Mouse (Mus musculus) 416B (cell line): ENCODE data around the gene Gse1.

Source experiments
- DNase-seq: peaks from one replicate; pipeline ENCODE4 v3.0.0; 2011; ENCODE audit warnings: low read depth

Gene Gse1

GRCm38 (mm10) chr8:120300601-120301141, 72.4 kb downstream of the Gse1 start:
- DNase-seq: peak; percentile 62

GRCm38 (mm10) chr8:120302941-120303675, 74.9 kb downstream of the Gse1 start:
- no peak for DNase-seq

GRCm38 (mm10) chr8:120304097-120304496, 75.8 kb downstream of the Gse1 start:
- no peak for DNase-seq

- no peak for DNase-seq
These were observed 77.6 kb downstream of the Gse1 start for GRCm38 (mm10) chr8:120305800-120306385.

GRCm38 (mm10) chr8:120307103-120307502, 78.8 kb downstream of the Gse1 start:
- DNase-seq: no peak

GRCm38 (mm10) chr8:120307528-120307927, 79.3 kb downstream of the Gse1 start:
- DNase-seq: no peak

GRCm38 (mm10) chr8:120308131-120308530, 79.9 kb downstream of the Gse1 start:
- no peak for DNase-seq

GRCm38 (mm10) chr8:120308553-120308952, 80.3 kb downstream of the Gse1 start:
- DNase-seq: no peak

- no peak for DNase-seq
These were observed 81.1 kb downstream of the Gse1 start for GRCm38 (mm10) chr8:120309326-120309725.

GRCm38 (mm10) chr8:120310063-120310462, 81.8 kb downstream of the Gse1 start:
- no peak for DNase-seq

GRCm38 (mm10) chr8:120312452-120312851, 84.2 kb downstream of the Gse1 start:
- DNase-seq: no peak

GRCm38 (mm10) chr8:120313674-120314073, 85.4 kb downstream of the Gse1 start:
- DNase-seq: no peak

GRCm38 (mm10) chr8:120314932-120315331, 86.7 kb downstream of the Gse1 start:
- no peak for DNase-seq

- peak; percentile 47 for DNase-seq
These were observed 87.4 kb downstream of the Gse1 start for GRCm38 (mm10) chr8:120315644-120316043.

- DNase-seq: no peak
These were observed 88.5 kb downstream of the Gse1 start for GRCm38 (mm10) chr8:120316707-120317106.

GRCm38 (mm10) chr8:120317118-120317824, 89.0 kb downstream of the Gse1 start:
- DNase-seq: no peak

GRCm38 (mm10) chr8:120318476-120318991, 90.3 kb downstream of the Gse1 start:
- DNase-seq: no peak

- peak; percentile 90 for DNase-seq
These were observed 91.2 kb downstream of the Gse1 start for GRCm38 (mm10) chr8:120319449-120319848.

GRCm38 (mm10) chr8:120320146-120320545, 91.9 kb downstream of the Gse1 start:
- DNase-seq: no peak

GRCm38 (mm10) chr8:120321724-120322123, 93.5 kb downstream of the Gse1 start:
- DNase-seq: peak; percentile 88

- DNase-seq: peak; percentile 93
These were observed 94.7 kb downstream of the Gse1 start for GRCm38 (mm10) chr8:120322956-120323448.

- DNase-seq: peak; percentile 47
These were observed 96.3 kb downstream of the Gse1 start for GRCm38 (mm10) chr8:120324555-120324954.
